Mouse (Mus musculus) kidney, adult 2 months (tissue): ENCODE measurements at regions not wholly inside any gene's neighbourhood (a gene's known extent, or its start where the extent isn't known, plus 50 kb on each side); places are given as distances from the start of the nearest gene placed in this dataset.
"Not testable (repeated sequence)": the region's sequence is repeated elsewhere in the genome, so short reads cannot be mapped to it uniquely, and the experiment has no call there.

ENCODE experiments used
- DNase-seq: peaks from one replicate; pipeline ENCODE4 v3.0.0; 2021
- H3K27ac ChIP-seq: fragments of 200-500 bp; 2 replicates; pipeline ENCODE4 v1.5.1; 2012; ENCODE audit warnings: low read depth, low read length, control low read depth, inconsistent platforms; ENCODE audit not compliant: insufficient read depth
- H3K27me3 ChIP-seq: fragments of 200-500 bp; replicated peaks from 2 replicates; pipeline ENCODE4 v1.6.1; 2012; ENCODE audit warnings: mild to moderate bottlenecking, moderate library complexity, low read length, inconsistent platforms; ENCODE audit not compliant: control insufficient read depth, insufficient read depth
- H3K36me3 ChIP-seq: fragments of 200-500 bp; 2 replicates; pipeline ENCODE4 v1.6.1; 2012; ENCODE audit warnings: mild to moderate bottlenecking, moderate library complexity, low read length, inconsistent platforms; ENCODE audit not compliant: control insufficient read depth, insufficient read depth
- H3K4me1 ChIP-seq: fragments of 200-500 bp; 2 replicates; pipeline ENCODE4 v1.6.1; 2011; ENCODE audit warnings: low read length; ENCODE audit not compliant: control insufficient read depth, insufficient read depth
- H3K4me3 ChIP-seq: fragments of 200-500 bp; 2 replicates; pipeline ENCODE4 v1.5.1; 2011; ENCODE audit warnings: mild to moderate bottlenecking, low read depth, low read length, control low read depth; ENCODE audit not compliant: insufficient read depth
- CTCF ChIP-seq: fragments of 200-500 bp; conservative IDR thresholded peaks from 2 replicates; pipeline ENCODE4 v1.5.1; 2011; ENCODE audit warnings: low read depth, mild to moderate bottlenecking, control low read depth, low read length, moderate library complexity, mixed read lengths; ENCODE audit not compliant: insufficient read depth, insufficient read length
- POLR2A ChIP-seq: fragments of 200-500 bp; IDR thresholded peaks from one replicate; pipeline ENCODE4 v1.6.1; 2011; ENCODE audit warnings: low read depth, low read length, control low read depth
- WGBS: fragments of 180-500 bp; shearing (Covaris S2); methylation state at CpG from one replicate; pipeline ENCODE4 v1.1.7; 2018; 5-methylcytosine and 5-hydroxymethylcytosine counted together

DNA sequence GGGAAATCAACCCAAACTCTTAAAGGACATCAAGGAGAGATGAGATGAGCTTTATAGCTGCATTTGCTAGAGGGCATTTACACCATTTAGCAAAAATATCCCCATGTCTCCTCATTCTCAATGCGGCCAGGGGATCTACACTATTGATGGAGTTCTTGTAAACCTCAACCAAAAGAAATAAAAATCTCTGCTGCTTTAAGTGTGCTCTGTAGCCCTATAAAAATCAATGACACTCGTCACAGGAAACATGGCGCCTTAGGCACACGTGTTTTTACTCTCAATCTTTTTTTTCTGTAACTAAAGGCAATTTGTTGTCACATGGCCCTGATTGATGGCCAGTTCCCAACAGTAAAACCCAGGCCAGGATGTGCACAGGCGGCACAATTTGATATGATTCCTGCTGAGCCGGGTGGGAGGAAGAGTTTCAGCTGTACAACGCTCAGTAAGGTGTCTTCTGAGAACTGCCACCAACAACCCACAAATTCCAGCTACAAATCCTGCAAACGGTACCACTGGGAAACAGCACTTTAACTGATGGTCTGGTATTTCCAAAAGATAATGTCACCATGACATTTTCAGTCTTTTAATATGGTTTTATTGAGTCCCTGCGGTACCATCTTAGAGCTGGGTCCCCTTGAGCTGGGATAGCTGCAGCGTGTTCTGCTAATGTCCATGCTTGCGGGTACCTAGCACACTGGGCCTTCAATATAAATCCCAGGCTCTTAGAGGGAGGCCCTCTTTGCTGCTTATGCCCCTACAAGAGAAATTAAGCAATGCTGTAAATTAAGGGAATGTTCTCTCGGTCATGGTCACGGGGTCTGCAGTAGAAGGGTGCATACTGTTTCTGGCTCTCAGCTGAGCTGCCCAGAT, 78.8 kb downstream of the Tpbg start:
- no peak for TF ChIP-seq POLR2A
- no peak for TF ChIP-seq CTCF
- no peaks in the 10 kb centered on the region for H3K36me3 ChIP-seq
- no peaks in the 10 kb centered on the region for H3K4me1 ChIP-seq
- no peak overlapping the region for H3K27ac ChIP-seq
- H3K4me3 ChIP-seq = no peak overlapping the region
- WGBS = 52% methylated on average over 13 of the region's 13 CpGs
- DNase-seq = no peak
- H3K27me3 ChIP-seq = no peaks in the 10 kb centered on the region

DNA sequence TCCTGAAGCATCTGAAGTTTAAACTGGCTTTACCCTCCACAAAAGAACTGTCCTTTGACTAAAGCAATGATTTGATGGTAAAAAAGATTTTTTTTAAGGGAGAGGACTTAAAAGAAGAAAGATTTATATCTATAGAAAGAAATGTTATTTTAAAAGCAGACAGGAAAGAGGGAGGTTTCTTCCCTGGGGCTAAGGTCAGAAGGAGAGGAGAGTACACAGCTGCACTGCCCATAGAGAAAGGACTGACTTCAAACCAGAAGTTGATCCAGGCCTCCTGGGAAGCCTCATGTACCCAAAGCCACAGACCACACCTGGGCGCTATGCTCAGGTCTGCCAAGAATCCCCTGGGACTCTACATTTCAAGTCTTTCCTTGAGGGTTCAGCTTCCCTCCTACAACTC, 83.1 kb downstream of the Tpbg start:
- no peak for DNase-seq
- Histone ChIP-seq H3K4me3 (no peak overlapping the region), H3K27me3 (no peaks in the 10 kb centered on the region), H3K27ac (no peak overlapping the region), H3K36me3 (no peaks in the 10 kb centered on the region), H3K4me1 (no peaks in the 10 kb centered on the region)
- no peak for TF ChIP-seq CTCF
- TF ChIP-seq POLR2A = no peak
- 55% methylated on average over 1 of the region's 1 CpGs for WGBS

GRCm38 (mm10) chr9:85932209-85932608, 90.0 kb downstream of the Tpbg start:
- H3K27ac ChIP-seq = no peak overlapping the region
- no peak overlapping the region for H3K4me3 ChIP-seq
- no peak for DNase-seq
- no peaks in the 10 kb centered on the region for H3K27me3 ChIP-seq
- 71% methylated on average over 3 of the region's 3 CpGs for WGBS
- H3K4me1 ChIP-seq = no peaks in the 10 kb centered on the region
- no peak for TF ChIP-seq POLR2A
- no peak for TF ChIP-seq CTCF
- no peaks in the 10 kb centered on the region for H3K36me3 ChIP-seq

DNA sequence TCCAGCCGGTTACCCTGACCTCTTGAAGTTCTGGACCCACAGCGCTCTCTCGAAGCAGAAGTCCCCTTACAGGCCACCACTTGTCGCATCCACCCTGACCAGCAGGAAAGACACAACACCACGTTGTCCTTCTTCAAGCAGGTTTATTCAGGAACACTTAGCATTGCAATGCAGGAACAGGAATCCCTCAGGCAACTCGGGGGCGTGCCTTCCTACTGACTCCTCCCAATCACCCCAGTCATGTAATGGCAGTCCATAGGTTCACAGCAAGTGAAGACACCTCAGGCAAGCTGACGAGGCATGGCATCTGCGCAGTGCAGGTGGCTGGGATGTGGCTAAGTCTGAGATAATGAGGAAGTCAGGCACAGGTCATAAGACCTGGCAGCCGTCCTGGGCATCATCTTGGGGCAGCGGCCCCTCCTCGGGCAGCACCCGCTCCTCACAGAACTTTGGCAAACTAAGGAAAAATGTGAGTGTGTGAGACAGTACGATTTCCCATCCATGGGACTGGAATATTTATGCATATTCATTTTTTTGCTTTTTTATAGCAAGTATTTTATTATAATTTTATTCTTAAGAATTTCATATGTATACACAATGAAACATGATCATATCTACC, 101.0 kb downstream of the Tpbg start:
- not testable (repeated sequence) for DNase-seq
- WGBS = 88% methylated on average over 14 of the region's 14 CpGs

DNA sequence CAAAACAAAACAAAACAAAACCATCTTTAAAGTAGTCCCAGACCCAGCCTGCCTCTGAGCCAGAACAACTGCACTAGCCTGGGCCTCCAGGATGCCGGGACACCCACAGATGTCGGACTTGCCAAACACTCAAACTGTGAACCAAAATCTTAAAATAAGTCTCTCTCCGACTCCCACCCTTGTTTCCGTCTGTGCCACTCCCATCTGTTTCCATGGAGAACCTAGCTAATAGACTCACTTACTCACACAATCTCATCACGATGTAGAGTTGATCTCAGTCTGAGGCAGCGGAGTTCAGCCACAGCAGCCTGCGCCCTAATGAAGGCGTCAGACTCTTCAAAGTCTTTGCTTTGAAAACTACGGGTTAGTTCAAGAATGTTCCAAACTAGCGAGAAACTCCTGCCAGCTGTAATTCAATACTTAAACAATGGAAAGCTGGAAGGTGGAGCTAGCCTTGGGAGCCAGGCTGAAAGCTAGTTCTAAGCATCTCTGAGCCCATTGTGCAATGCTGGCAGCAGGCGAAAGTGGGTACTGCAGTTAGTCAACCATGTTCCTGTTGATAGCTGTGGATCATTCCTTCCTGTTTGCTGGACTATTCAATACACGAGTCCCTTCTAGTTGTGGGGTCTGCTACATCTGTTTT, 106.4 kb downstream of the Tpbg start:
- no peaks in the 10 kb centered on the region for H3K36me3 ChIP-seq
- no peak overlapping the region for H3K27ac ChIP-seq
- no peak for DNase-seq
- TF ChIP-seq POLR2A = no peak
- TF ChIP-seq CTCF = no peak
- H3K4me3 ChIP-seq = no peak overlapping the region
- no peaks in the 10 kb centered on the region for H3K4me1 ChIP-seq
- H3K27me3 ChIP-seq = no peaks in the 10 kb centered on the region
- 70% methylated on average over 12 of the region's 12 CpGs for WGBS

More for the DNA sequence above, 101.0 kb downstream of the Tpbg start:
- H3K36me3 ChIP-seq, H3K4me1 ChIP-seq, H3K27me3 ChIP-seq, H3K4me3 ChIP-seq, H3K27ac ChIP-seq: not testable (repeated sequence)

DNA sequence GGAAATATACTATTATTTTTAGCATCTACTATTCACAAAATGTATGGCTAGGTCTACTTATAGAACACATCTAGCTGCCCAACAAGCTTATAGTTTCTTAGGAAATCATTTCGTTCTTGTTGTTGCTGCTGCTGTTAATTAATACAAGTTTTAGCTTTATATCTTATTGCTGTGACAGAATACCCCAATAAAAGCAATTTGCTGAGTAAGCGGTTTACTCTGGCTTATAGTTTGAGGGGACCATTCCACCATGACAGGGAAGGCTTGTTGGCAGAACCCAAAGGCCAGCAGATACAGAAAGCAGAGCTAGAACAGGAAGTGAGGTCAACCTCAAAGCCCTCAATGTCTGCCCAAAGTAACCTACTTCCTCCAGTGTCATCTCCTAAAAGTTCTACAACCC, 109.6 kb downstream of the Tpbg start:
- Histone ChIP-seq H3K27ac (no peak overlapping the region), H3K4me3 (no peak overlapping the region), H3K27me3 (no peaks in the 10 kb centered on the region), H3K4me1 (no peaks in the 10 kb centered on the region), H3K36me3 (no peaks in the 10 kb centered on the region)
- TF ChIP-seq CTCF (no peak), POLR2A (no peak)
- no peak for DNase-seq
- 88% methylated on average over 2 of the region's 2 CpGs for WGBS

DNA sequence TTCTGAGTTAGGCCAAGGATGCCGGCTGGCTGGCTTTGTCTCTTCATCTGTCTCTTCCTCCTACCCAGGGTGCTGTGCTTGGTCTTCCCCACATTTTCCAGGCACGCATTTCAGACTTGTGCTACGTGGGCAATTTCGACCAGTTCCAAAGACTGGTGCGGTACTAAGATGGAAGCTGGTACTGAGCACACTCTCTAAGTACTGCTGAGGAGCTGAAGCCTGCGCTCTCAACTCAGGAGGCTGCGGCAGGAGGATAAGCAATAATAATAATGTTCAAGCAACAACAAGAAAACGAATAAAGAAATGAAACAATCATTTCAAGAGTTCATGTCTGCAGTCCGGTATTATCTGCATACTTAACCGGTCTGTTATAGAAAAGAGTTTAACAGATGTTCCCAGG, 127.9 kb downstream of the Tpbg start:
- DNase-seq = no peak
- no peak overlapping the region for H3K27ac ChIP-seq
- no peak overlapping the region for H3K4me3 ChIP-seq
- WGBS = 96% methylated on average over 10 of the region's 10 CpGs
- no peaks in the 10 kb centered on the region for H3K27me3 ChIP-seq
- no peaks in the 10 kb centered on the region for H3K36me3 ChIP-seq
- TF ChIP-seq POLR2A (no peak), CTCF (no peak)
- H3K4me1 ChIP-seq = no peaks in the 10 kb centered on the region
